Comparison of ENCODE assay signal across 15 mouse cellular contexts in genomic region chr6:17875606-17876005, GRCm38 (mm10).
DNase-seq lines count a peak whose midpoint lies in the region; ATAC-seq and TF ChIP-seq lines count a peak whose summit lies in the region.
"Had no signal": no experiment of that assay in that cellular context is flagged by ENCODE, and none has a peak within 500 bp of the region (broad histone marks: within the 10 kb centered on the region; RNA-seq: fewer than 3 reads in every experiment).

No protein-coding gene starts in this region.

- 56% methylated on average over 7 of the region's 7 CpGs for WGBS in heart, embryonic 10.5 days
- 72% methylated on average over 7 of the region's 7 CpGs for WGBS in neural tube, embryonic 13.5 days
- 60% methylated on average over 7 of the region's 7 CpGs for WGBS in hindbrain, embryonic 14.5 days
- 63% methylated on average over 7 of the region's 7 CpGs for WGBS in lung, adult 2 months

- peak overlapping the region; percentile 74; the same call in 1 of the 2 replicates for H3K27ac ChIP-seq in heart, embryonic 10.5 days
- H3K27ac ChIP-seq in neural tube, embryonic 13.5 days (replicated peaks): peak overlapping the region; percentile 73
- peak overlapping the region; percentile 63 for H3K27ac ChIP-seq in hindbrain, embryonic 14.5 days
- H3K27ac ChIP-seq: liver, embryonic 13.5 days had no signal

- TF ChIP-seq POLR2A in lung, adult 2 months (IDR thresholded peaks at IDR 0.05; ENCODE audit: borderline replicate concordance, extremely low read depth, low read depth, low read length): no peak

- no peak for TF ChIP-seq CTCF in lung, adult 2 months (IDR thresholded peaks at IDR 0.05; ENCODE audit: insufficient read depth, low read length)

- no peak overlapping the region for H3K4me2 ChIP-seq in neural tube, embryonic 13.5 days
- no peak overlapping the region for H3K4me2 ChIP-seq in hindbrain, embryonic 14.5 days (replicated peaks)
- H3K4me2 ChIP-seq: liver, embryonic 13.5 days had no signal

- no peaks in the 10 kb centered on the region for H3K9me3 ChIP-seq in heart, embryonic 10.5 days
- H3K9me3 ChIP-seq in neural tube, embryonic 13.5 days: no peaks in the 10 kb centered on the region
- H3K9me3 ChIP-seq in hindbrain, embryonic 14.5 days (ENCODE audit: control insufficient read depth, low read length): no peaks in the 10 kb centered on the region
- H3K9me3 ChIP-seq: liver, embryonic 13.5 days; megakaryocyte, embryonic 14.5 days had no signal

- no peak for DNase-seq in heart, embryonic 10.5 days (ENCODE audit: low spot score)
- no peak for DNase-seq in heart, postnatal 10 days
- DNase-seq in neural tube, embryonic 10.5 days (ENCODE audit: extremely low spot score, low spot score): no peak
- DNase-seq in hindbrain, embryonic 14.5 days (ENCODE audit: low spot score): no peak
- peak; percentile 18 for DNase-seq in telencephalon, adult 2 months (ENCODE audit: low read depth, low spot score)
- DNase-seq in lung, adult 2 months: no peak
- DNase-seq in ovary, postnatal 10 days (ENCODE audit: low spot score): no peak
- DNase-seq: cerebellum, postnatal 14 days; heart, adult 18-20 months; liver, embryonic 13.5 days; thymus, postnatal 36 days had no signal

- no peak overlapping the region for H3K4me3 ChIP-seq in heart, embryonic 10.5 days
- no peak overlapping the region for H3K4me3 ChIP-seq in neural tube, embryonic 13.5 days
- H3K4me3 ChIP-seq in hindbrain, embryonic 14.5 days (replicated peaks; ENCODE audit: low read length): no peak overlapping the region
- no peak overlapping the region for H3K4me3 ChIP-seq in lung, adult 2 months (replicated peaks; ENCODE audit: extremely low read depth, low read depth, low read length)
- H3K4me3 ChIP-seq: liver, embryonic 13.5 days; megakaryocyte, embryonic 14.5 days had no signal

- ATAC-seq in neural tube, embryonic 13.5 days (ENCODE audit: low read depth): no peak
- ATAC-seq in hindbrain, embryonic 14.5 days (ENCODE audit: low FRiP score): no peak
- ATAC-seq: intestine, embryonic 16.5 days; Patski had no signal

- intact Hi-C loops in heart, postnatal 10 days (cut with DNase I): no loop called here

- peaks cover 19% of the 10 kb centered on the region for H3K4me1 ChIP-seq in heart, embryonic 10.5 days
- peaks cover 9% of the 10 kb centered on the region for H3K4me1 ChIP-seq in neural tube, embryonic 13.5 days (replicated peaks)
- H3K4me1 ChIP-seq in hindbrain, embryonic 14.5 days (replicated peaks; ENCODE audit: control insufficient read depth, insufficient read depth, low read length): peaks cover 10% of the 10 kb centered on the region; the same call in 1 of the 2 replicates
- no peaks in the 10 kb centered on the region for H3K4me1 ChIP-seq in lung, adult 2 months (ENCODE audit: control insufficient read depth, insufficient read depth, low read length)
- H3K4me1 ChIP-seq: liver, embryonic 13.5 days had no signal

- H3K36me3 ChIP-seq in heart, embryonic 10.5 days: peaks cover 4% of the 10 kb centered on the region; the same call in 1 of the 2 replicates
- H3K36me3 ChIP-seq in neural tube, embryonic 13.5 days: peaks cover 32% of the 10 kb centered on the region
- H3K36me3 ChIP-seq in hindbrain, embryonic 14.5 days (replicated peaks; ENCODE audit: control insufficient read depth, insufficient read depth): peaks cover 30% of the 10 kb centered on the region
- H3K36me3 ChIP-seq: liver, embryonic 13.5 days had no signal

- no peaks in the 10 kb centered on the region for H3K27me3 ChIP-seq in heart, embryonic 10.5 days (ENCODE audit: insufficient read depth, poor library complexity, severe bottlenecking)
- H3K27me3 ChIP-seq in neural tube, embryonic 13.5 days: no peaks in the 10 kb centered on the region
- H3K27me3 ChIP-seq in hindbrain, embryonic 14.5 days (ENCODE audit: control insufficient read depth, insufficient read depth, low read length): no peaks in the 10 kb centered on the region
- H3K27me3 ChIP-seq: liver, embryonic 13.5 days; megakaryocyte, embryonic 14.5 days; Patski had no signal

- H3K9ac ChIP-seq in neural tube, embryonic 13.5 days: no peak overlapping the region
- H3K9ac ChIP-seq in hindbrain, embryonic 14.5 days: no peak overlapping the region; the same call in 1 of the 2 replicates
- H3K9ac ChIP-seq: liver, embryonic 13.5 days had no signal
